Mouse (Mus musculus): Measurements from ENCODE around the gene Clec1b.

Clec1b gene

GRCm38 (mm10) chr6:129408562-129408961 lies 11.5 kb downstream of the Clec1b start, which contains the start of gene Clec9a:
Gene Clec9a, plus strand, starts transcription at chr6:129408862.
- no peak for DNase-seq (ENCODE audit: low spot score in 2 of 2)

DNA sequence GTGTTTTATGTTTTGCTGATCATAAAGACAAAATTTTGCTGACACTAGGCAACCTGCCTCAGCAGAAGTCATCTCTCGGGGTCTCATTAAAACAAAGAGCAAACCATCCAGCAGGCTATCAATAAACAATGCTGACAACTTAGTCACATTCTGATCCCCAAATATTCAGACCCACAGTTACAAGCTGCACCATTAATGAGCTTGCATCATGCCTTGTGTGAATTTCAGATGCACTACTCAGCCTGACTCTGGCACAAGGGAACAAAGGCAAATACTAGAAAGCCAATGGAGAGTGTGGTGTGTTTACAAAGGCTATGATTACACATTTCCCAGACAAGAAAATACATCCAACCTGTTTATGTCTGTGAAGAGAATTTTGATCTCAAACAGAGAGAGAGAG lies 17.1 kb downstream of the Clec1b start:
- DNase-seq (ENCODE audit: low spot score in 2 of 2) = no peak

- no peak for DNase-seq (ENCODE audit: low spot score in 2 of 2)
These were observed 25.2 kb downstream of the Clec1b start for GRCm38 (mm10) chr6:129422311-129422710.

GRCm38 (mm10) chr6:129423040-129423733 lies 26.1 kb downstream of the Clec1b start:
- DNase-seq (ENCODE audit: low spot score in 2 of 2) = peak; percentile 26 to 28

- peak; percentile 59 to 61 for DNase-seq (ENCODE audit: low spot score in 2 of 2)
These were observed 26.6 kb downstream of the Clec1b start for GRCm38 (mm10) chr6:129423734-129424072.

DNA sequence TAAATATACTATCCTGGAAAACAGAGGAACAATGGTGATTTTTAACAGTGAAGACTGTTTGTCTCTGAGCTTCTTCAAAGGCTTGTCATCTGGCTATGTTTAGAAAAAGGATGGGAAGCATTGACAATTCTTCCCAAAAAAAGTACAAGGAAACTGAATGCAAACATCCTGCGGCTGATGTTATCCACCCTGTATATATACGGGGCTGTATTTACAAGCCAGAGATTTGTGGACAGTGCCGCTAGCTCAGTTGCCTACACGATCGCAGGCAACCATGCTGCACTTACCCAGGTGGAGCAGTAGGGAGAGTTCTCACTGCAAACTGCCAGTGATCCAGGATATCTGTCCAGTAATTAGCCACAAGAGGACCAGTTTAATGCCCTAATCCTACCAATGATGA lies 28.1 kb downstream of the Clec1b start:
- no peak for DNase-seq (ENCODE audit: low spot score in 2 of 2)

DNA sequence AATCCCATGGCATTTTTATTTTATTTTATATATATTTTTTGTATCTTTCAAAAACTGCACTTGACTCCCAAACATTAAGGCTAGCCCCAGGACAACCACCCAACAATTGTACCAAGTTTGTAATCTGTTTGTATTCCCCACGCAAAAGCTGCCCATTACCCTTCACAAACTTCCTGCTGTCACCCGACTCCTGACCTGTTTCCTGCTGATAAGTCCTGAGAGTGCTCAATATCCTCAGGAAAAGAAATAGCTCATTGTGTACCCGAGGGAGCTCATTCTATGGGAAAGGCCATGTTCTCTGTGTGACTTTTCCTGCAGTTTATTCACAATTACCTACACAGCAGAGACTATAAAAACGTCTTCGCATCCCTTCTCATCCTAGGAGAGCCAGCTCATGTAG lies 28.7 kb downstream of the Clec1b start:
- DNase-seq (ENCODE audit: low spot score in 2 of 2) = no peak

DNA sequence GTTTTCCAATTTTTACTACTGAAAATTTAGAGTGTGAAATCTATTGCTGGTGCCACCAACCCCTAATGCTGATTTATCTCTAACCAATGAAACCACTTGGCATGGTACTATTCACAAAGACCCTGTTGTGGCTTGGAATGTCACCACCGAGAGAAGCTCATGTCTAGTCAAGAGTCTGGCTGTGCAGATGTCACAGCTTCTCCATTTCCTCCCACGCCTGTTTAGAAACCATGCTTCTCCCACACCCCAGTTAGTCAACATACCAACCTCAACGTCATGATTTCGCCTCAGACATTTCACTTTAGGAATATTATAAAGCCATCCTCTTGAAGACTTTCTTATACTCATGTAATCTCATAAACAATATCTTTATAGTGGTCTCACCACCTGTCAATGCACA lies 30.2 kb downstream of the Clec1b start:
- no peak for DNase-seq (ENCODE audit: low spot score in 2 of 2)

- no peak for DNase-seq (ENCODE audit: low spot score in 2 of 2)
These were observed 37.1 kb downstream of the Clec1b start for GRCm38 (mm10) chr6:129434239-129434638.

DNA sequence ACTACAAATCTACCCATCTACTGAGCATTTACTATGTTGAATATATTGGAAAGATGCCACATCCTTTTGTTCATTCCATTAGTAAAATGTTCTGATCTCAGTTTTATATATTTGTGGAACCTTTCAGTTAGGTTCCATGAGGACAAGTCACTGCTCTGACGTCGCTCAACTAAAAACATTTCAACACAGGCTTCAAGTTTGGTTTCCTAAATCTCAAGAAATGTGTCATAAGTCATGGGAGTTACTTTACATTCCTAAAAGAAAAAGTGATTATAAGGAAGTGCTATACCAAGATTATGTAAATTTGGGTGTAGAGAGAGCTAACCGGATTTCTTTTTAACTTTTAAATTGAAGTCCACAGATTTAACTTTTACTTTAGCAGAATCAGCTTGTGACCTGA lies 38.9 kb downstream of the Clec1b start:
- DNase-seq (ENCODE audit: low spot score in 2 of 2) = no peak

- DNase-seq (ENCODE audit: low spot score in 2 of 2) = no peak
These were observed 40.9 kb downstream of the Clec1b start for GRCm38 (mm10) chr6:129438033-129438432.

DNA sequence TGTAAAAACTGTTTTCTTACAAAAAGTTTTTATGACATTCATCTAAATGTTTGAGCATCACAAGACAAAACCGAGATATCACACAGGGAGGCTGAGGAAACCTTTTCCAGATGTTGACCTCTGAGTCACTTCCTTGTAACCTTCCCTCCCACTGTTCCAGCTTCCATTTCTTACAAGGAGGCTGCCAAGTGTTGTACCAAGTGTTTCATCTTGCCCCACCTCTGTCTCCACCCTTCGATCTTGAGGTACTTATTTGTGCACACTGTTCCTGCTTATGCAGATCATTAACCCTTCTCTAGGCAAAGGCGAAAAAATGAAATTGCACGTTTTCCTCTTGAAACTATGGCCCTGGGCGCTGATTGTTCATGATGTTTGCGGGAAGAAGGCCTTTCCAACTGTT lies 52.6 kb downstream of the Clec1b start:
- DNase-seq (ENCODE audit: low spot score in 2 of 2) = no peak

DNA sequence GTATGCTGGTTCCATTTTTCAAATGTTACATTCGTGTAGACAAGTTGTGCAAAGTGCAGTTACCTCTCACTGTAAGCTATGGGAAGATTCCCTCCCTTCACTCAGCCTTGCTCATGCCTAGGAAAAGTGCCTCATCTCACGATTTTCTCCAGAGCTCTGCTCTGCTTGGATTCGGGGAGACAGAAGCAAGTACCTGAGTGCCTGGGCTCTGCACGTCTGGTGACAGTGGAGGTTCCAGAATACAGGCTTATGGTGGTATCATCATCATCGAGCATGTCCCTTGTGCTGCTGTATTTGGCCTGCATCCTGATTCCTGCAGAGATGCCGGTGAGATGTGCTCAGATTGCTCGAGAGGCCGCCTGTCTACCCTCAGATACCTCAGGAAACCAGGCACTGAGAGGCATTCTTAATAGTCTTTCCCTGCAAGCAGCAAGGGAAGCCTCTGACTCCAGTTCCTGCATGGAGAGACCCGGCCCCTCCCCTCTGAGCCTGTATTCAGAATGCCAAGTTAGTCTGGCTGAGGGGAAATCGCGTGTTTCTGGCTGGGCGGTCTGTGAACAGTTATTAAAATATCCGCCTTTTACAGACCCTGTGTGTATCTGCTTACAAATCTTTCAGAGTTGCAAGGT lies 54.4 kb downstream of the Clec1b start, which contains the start of gene Clec1a:
Gene Clec1a, minus strand, starts transcription at position 590 of the 629 bp plus-strand sequence.
- DNase-seq (ENCODE audit: low spot score in 2 of 2) = peak; percentile 18 to 28

Data from right cerebral cortex, postnatal 10 days (tissue).